Mouse (Mus musculus) spleen, postnatal 4 days (tissue): Measurements from ENCODE around the gene Fam189b.
"Not testable (repeated sequence)": the region's sequence is repeated elsewhere in the genome, so short reads cannot be mapped to it uniquely, and the experiment has no call there.

Experiments
- DNase-seq, 2 experiments: peaks; one replicate each; pipeline ENCODE4 v3.0.0; 2022; ENCODE audit warnings: low spot score in 2 of 2

Fam189b gene

GRCm38 (mm10) chr3:89206079-89206478, 23.1 kb downstream of the Fam189b start:
- DNase-seq: no peak

DNA sequence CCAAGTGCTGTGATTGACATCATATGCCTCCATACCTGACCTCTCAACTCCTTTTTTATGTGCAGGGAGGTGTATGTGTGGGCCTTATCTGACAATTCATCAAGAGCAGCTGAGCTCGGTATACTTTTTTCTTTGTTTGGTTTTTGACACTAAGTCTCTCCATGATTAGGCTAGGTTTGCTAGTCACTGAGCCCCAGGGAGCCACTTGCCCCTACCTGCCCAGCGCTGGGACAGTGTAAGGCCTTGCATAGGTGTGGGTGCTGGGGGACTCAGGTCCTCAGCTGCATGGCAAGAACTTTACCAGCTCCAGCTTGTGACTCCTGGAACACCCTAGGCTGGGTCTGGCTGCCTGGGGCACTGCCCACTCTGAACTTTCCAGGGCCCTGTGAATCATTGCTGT, 23.8 kb downstream of the Fam189b start:
- no peak for DNase-seq

DNA sequence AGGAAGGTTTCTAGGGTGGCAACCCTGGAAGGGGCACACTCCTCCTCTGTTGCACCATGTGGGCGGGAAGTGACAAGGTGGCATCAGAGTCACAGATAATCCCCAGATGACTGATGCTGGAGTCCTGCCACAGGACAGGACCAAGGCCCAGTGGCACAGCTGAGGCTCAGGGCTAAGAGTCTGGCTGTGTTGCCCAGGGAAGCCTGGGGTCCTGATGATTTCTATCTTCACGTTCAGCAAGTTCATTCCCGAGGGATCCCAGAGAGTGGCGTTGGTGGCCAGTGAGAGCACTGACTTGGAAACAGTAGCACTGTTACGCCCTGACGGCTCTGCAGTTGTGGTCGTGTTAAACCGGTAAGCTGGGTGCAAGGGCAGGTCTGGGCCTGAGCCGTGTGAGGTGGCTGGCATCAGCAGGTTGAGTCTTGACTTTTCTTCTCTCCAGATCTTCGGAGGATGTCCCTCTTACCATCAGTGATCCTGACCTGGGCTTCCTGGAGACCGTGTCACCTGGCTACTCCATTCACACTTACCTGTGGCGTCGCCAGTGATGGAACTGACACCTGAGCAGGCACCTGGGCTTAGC, 25.2 kb downstream of the Fam189b start:
- DNase-seq: no peak

DNA sequence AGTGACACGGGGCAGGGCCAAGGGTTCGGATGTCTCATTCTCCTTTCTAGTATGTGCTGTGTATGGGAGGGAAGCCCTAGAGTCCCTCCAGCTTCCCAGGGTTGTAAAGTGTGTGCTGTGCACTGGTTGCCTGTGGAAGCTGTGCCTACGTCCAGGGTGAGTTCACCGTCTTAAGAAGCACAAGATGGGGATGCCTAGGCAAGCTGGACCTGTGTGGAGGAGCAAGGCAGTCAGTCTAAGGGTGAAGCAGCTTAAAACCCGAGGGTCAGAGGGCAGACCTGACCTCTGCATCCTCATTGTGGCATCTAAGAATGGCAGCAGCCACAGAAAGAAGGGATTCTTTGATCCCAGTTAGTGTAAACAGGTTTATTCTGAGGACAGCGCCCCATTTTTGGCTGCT, 25.8 kb downstream of the Fam189b start:
- no peak for DNase-seq

DNA sequence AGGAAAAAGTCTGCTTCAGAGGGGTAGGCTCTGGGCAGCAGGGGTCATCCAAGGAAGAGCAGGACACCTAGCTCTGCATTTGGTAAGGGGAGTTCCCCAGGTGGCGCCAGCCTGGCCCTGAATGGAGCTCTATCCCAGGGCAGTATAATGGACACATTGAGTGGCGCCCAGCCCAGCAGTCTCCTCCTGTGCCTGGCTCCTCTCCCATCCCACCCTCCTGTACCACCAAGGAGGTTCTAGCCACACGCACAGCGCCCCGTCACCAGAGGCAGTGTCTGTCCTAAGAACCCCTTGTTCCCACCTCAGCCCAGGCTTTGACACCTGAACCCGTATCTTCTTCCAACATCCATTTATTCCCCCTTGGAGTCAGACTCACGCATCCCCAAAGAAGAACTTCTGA, 26.8 kb downstream of the Fam189b start:
- no peak for DNase-seq

DNA sequence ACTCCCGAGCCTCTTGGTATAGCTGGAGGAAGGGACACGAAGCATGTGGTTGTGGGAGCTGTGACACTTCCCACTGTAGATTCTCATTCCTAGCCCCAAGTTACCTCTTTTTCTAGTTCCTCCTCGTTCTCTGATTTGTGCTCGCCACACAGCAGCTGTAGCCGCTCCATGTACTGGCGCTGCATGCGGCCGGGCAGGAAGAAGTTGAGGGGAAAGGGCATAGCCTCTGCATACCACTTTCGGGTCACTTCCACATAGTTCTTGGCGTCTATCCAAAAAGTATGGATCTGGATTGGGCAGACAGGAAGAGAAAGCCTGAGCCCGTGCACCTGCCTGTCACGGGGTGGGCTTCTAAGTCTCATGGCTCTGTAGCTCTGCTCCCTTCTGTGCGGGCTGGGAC, 27.2 kb downstream of the Fam189b start:
- no peak for DNase-seq

GRCm38 (mm10) chr3:89210731-89211130, 27.8 kb downstream of the Fam189b start:
- DNase-seq: no peak

DNA sequence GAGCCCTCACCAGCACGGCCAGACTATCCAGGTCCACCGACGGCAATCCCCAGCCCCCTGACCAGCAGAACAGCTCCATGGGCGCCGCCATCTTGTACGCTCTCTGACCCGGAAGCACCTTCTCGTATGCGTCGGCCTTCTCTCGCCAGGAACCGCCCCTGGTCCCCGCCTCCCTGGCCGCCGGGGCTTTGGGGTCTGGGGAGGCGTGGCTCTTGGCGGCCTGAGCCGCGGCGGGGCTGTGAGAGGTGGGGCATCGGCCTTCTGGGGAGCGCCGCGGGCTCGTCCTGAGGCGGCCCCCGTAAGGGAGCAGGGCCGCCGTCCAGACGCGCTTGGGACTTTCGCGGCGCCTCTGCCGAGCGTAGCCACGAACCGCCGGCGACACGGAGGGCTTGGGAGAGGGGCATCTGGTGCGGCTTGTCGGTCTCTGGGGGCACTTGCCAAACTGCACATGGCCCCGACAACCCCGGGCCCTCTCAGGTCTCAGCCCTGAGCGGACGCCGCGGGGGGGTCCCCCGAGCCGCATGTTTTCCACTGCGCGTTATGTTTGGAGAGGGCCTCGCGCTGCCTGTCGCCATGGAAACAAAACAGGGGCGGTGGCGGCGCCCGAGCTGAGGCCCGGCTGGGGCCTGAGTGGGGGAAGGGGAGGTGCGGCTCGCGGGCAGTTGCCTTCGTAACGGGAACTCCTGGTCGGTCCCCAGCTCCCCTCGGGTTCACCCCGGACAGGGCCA, 31.0 kb downstream of the Fam189b start:
- DNase-seq: peak; percentile 84 to 91

GRCm38 (mm10) chr3:89214681-89215411, 31.9 kb downstream of the Fam189b start, which contains the start of gene Thbs3:
Gene Thbs3, plus strand, starts transcription at chr3:89215180.
- no peak for DNase-seq

DNA sequence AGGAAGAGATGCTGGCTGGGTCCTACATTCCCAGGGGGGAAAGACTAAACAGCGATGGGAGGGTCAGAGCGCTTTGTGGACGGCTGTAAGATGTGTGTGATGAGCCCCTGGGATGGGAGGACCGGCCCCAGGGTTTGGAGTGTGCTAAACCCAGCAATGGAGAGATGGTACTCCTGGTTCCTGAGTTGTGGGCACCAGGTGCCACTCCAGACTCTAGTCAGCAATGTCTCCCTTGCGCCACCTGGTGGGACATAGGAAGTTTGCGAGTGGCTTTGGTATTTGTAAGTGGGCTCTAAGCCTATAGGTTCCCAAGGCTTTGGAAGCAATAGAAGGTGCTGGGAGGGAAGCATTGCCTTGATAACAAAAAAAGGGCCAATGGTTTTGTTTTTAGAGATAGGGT, 32.9 kb downstream of the Fam189b start:
- DNase-seq: peak; percentile 79 to 91

- not testable (repeated sequence) for DNase-seq
Observed at GRCm38 (mm10) chr3:89216407-89216806, 33.5 kb downstream of the Fam189b start.

DNA sequence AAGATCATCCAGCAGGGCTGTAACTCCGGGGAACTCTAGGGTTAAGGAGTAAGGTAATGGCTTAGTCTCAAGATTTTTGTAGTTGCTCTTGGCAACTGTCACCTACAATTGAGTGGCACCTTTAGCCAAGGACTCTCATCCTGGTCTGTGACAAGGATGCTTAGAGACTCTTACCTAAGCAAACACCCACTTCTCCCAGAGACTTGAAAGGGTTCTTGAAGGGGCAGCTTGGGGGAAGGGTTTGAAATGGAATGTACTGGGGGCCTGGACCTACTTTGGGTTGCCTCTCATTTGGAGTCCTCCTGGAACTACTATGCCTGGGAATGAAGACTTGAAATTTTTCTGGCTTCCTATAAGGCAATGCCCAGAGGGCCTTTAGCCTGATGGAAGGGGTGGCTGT, 35.3 kb downstream of the Fam189b start:
- no peak for DNase-seq

DNA sequence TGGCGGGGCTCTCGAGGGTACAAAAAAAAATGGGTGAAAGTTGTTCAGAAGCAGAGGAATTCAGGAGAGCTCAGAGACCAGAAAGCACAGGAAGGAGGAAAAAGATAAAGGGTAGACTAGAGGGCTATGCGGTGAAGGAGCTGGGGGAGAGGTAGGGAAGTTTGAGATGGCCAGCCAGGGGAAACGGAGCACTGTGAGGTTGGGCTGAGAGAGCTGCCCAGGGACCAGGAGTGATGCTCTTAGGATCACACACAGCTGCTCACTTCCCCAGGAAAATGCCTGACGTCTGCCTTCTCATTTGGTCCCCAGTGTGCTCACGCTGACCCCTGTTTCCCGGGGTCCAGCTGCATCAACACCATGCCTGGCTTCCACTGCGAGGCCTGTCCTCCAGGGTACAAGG, 36.6 kb downstream of the Fam189b start:
- DNase-seq: no peak

- DNase-seq: no peak
Observed at GRCm38 (mm10) chr3:89221167-89221566, 38.2 kb downstream of the Fam189b start.

DNA sequence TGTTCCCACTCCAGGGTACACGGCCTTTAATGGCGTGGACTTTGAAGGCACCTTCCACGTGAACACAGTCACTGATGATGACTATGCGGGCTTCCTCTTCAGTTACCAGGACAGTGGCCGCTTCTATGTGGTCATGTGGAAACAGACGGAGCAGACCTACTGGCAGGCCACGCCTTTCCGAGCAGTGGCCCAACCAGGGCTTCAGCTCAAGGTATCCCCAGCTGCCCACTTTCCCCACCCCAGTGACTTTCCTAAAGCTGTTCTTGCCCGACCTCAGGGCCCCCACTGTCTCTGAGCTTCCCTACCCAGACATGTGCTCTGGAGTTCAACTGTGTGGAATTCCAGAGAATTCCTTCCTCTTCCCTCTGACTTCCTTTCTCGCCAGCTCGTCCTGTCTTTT, 41.9 kb downstream of the Fam189b start:
- no peak for DNase-seq

GRCm38 (mm10) chr3:89225321-89225815, 42.4 kb downstream of the Fam189b start:
- no peak for DNase-seq

DNA sequence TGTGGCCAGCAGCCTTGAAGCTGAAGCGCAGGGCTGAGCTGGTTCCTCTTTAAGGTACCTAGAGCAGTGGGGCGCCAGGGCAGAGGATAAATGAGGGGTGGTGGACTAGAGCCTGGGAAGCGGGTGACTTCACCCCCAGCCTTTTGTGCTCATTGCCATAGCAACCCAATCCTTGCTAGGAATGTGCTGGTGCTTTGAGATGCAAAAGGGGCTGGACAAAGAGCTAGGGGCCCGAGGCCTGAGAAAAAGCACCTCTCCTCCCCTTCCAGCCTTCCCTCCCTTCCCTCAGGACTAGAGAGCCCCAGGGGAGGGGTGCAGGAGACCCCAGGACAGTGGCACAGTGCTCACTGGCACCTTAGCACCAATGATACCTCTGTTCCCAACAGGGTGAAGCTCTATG, 43.0 kb downstream of the Fam189b start:
- DNase-seq: no peak

DNA sequence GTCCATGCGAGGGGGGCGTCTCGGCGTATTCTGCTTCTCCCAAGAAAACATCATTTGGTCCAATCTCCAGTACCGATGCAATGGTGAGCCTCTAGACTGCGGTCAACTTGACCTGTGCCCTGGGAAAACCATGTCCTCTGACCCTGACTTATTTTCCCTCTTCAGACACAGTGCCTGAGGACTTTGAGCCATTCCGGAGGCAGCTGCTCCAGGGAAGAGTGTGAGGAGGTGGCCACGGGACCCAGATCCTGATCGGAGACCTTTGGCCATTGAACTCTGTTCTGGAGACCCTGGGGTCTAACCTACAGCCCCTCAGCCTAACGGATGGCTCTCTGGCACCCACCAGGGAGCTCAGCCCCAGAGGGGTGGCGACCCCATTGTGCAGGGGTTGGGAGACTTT, 43.4 kb downstream of the Fam189b start:
- DNase-seq: no peak

DNA sequence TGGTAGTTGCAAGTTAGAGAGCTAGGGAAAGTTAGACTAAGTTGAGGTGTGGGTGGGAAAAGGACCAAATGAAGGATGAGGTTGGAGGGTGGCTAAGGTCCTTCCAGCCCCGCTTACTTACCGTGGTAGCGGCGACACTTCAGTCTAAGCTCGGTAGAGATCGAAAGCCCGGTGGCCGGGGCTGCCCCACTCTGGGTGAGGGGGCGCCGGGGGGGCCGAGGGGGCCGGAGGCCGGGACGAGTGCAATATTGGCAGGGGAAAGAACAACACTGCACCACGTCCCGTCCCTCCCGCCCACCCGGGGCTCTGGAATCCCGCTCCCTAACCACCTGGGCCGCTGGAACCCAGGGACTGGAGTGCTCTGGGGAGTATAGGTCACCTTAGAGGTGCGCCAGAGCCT, 44.0 kb downstream of the Fam189b start, which contains the start of gene Mtx1:
Mtx1 (minus strand) TSS at position 189 of the 400 bp plus-strand sequence.
- DNase-seq: no peak

GRCm38 (mm10) chr3:89227307-89228179, 44.6 kb downstream of the Fam189b start:
- peak in 1 of 2 experiments; percentile 36 for DNase-seq

- peak; percentile 85 to 95 for DNase-seq
Observed at GRCm38 (mm10) chr3:89228180-89228549, 45.2 kb downstream of the Fam189b start.

DNA sequence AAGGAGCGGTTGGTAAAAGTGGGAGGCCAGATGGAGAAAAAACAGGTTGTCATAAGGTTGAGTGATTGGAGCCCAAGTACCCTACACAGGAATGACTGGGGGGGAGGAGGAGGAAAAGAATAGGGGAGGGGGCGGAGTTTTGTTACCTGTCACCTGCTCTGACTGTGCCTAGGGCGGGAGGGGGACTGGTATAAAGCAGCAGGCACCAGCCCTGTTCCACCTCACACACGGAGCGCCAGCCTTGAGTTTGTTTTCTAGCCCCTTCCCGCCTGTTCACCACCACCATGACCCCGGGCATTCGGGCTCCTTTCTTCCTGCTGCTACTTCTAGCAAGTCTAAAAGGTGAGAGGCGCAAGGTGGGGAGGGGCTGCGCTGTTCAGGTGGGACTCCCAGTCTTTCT, 45.9 kb downstream of the Fam189b start, which contains the start of gene Muc1:
Muc1 (plus strand) TSS at position 222 of the 400 bp plus-strand sequence.
- DNase-seq: no peak
